Mouse (Mus musculus) liver, embryonic 11.5 days (tissue): ENCODE results near the gene Itgb3. TPM values are rescaled to one million over a fixed set of nuclear protein-coding genes. Genes with fewer than 3 reads are reported as not detected.

ENCODE experiments used
- ATAC-seq: fragments of 200-750 bp; cut with Nextera tagmentation; replicated peaks from 2 replicates; pipeline ENCODE4 v1.8.0; 2017; ENCODE audit warnings: moderate number of reproducible peaks, mild to moderate bottlenecking, moderate TSS enrichment, moderate library complexity; ENCODE audit not compliant: low FRiP score
- DNase-seq: peaks from one replicate; pipeline ENCODE4 v3.0.0-alpha.2; 2017; ENCODE audit warnings: low spot score
- H3K27ac ChIP-seq: fragments of 300-500 bp; sonication (generic); 2 replicates; pipeline ENCODE4 v1.5.1; 2014; ENCODE audit warnings: mild to moderate bottlenecking, low read depth, low read length, control low read depth
- H3K27me3 ChIP-seq: fragments of 300-500 bp; sonication (generic); replicated peaks from 2 replicates; pipeline ENCODE4 v1.6.1; 2014; ENCODE audit warnings: low read length, mixed read lengths; ENCODE audit not compliant: control insufficient read depth, insufficient read depth
- H3K36me3 ChIP-seq: fragments of 300-500 bp; sonication (generic); 2 replicates; pipeline ENCODE4 v1.6.1; 2014; ENCODE audit warnings: mild to moderate bottlenecking, low read length, moderate library complexity, mixed read lengths; ENCODE audit not compliant: control insufficient read depth, insufficient read depth
- H3K4me1 ChIP-seq: fragments of 300-500 bp; sonication (generic); replicated peaks from 2 replicates; pipeline ENCODE4 v1.6.1; 2014; ENCODE audit warnings: low read length, mixed read lengths; ENCODE audit not compliant: control insufficient read depth, insufficient read depth
- H3K4me2 ChIP-seq: fragments of 300-500 bp; sonication (generic); 2 replicates; pipeline ENCODE4 v1.6.1; 2014; ENCODE audit warnings: mild to moderate bottlenecking, control low read depth, moderate library complexity
- H3K4me3 ChIP-seq: fragments of 300-500 bp; sonication (generic); 2 replicates; pipeline ENCODE4 v1.5.1; 2014; ENCODE audit warnings: low read depth, low read length, control low read depth
- H3K9ac ChIP-seq: fragments of 300-500 bp; sonication (generic); 2 replicates; pipeline ENCODE4 v1.6.1; 2014; ENCODE audit warnings: low read depth, low read length, control low read depth
- H3K9me3 ChIP-seq: fragments of 300-500 bp; sonication (generic); 2 replicates; pipeline ENCODE4 v1.6.1; 2016; ENCODE audit warnings: low read length, inconsistent platforms, mixed read lengths; ENCODE audit not compliant: control insufficient read depth
- WGBS: fragments of 180-500 bp; shearing (Covaris S2); extraction: QIAGEN DNeasy Blood & Tissue Kit; methylation state at CpG from one replicate; pipeline ENCODE4 v1.1.7; 2014; 5-methylcytosine and 5-hydroxymethylcytosine counted together
- polyA plus RNA-seq: library from polyadenylated mRNA; unstranded; fragments of >200 nt; fragmentation: Nextera tagmentation; extraction: Ambion mirVana; gene quantifications from 2 replicates; pipeline ENCODE4 v1.2.1, GENCODE M21; 2014

Gene Itgb3
- polyA plus RNA-seq, 1 experiment from 2014 or later = 16.4 TPM

- no peaks in the 10 kb centered on the region for H3K9me3 ChIP-seq
- no peak for DNase-seq
- peaks cover 16% of the 10 kb centered on the region for H3K4me1 ChIP-seq
- H3K4me2 ChIP-seq = no peak overlapping the region
- H3K27me3 ChIP-seq = no peaks in the 10 kb centered on the region
- H3K4me3 ChIP-seq = no peak overlapping the region
- H3K36me3 ChIP-seq = no peaks in the 10 kb centered on the region
- ATAC-seq = no peak
- WGBS = 51% methylated on average over 7 of the region's 7 CpGs
- no peak overlapping the region for H3K27ac ChIP-seq
- H3K9ac ChIP-seq = no peak overlapping the region
Measured at GRCm38 (mm10) chr11:104630185-104630835, 22.5 kb downstream of the Itgb3 start.

GRCm38 (mm10) chr11:104631306-104631705 is 23.5 kb downstream of the Itgb3 start:
- no peak for ATAC-seq
- no peaks in the 10 kb centered on the region for H3K36me3 ChIP-seq
- H3K9ac ChIP-seq = no peak overlapping the region
- H3K27me3 ChIP-seq = no peaks in the 10 kb centered on the region
- no peak overlapping the region for H3K4me3 ChIP-seq
- 61% methylated on average over 1 of the region's 1 CpGs for WGBS
- no peaks in the 10 kb centered on the region for H3K9me3 ChIP-seq
- H3K4me1 ChIP-seq = peaks cover 7% of the 10 kb centered on the region
- no peak overlapping the region for H3K27ac ChIP-seq
- DNase-seq = no peak
- no peak overlapping the region for H3K4me2 ChIP-seq

- no peaks in the 10 kb centered on the region for H3K27me3 ChIP-seq
- DNase-seq = no peak
- H3K27ac ChIP-seq = no peak overlapping the region
- no peaks in the 10 kb centered on the region for H3K4me1 ChIP-seq
- H3K9me3 ChIP-seq = no peaks in the 10 kb centered on the region
- no peaks in the 10 kb centered on the region for H3K36me3 ChIP-seq
- no peak overlapping the region for H3K4me3 ChIP-seq
- no peak overlapping the region for H3K9ac ChIP-seq
- ATAC-seq = no peak
- no peak overlapping the region for H3K4me2 ChIP-seq
- WGBS = 84% methylated on average over 14 of the region's 14 CpGs
Measured at GRCm38 (mm10) chr11:104637010-104637409, 29.2 kb downstream of the Itgb3 start.

DNA sequence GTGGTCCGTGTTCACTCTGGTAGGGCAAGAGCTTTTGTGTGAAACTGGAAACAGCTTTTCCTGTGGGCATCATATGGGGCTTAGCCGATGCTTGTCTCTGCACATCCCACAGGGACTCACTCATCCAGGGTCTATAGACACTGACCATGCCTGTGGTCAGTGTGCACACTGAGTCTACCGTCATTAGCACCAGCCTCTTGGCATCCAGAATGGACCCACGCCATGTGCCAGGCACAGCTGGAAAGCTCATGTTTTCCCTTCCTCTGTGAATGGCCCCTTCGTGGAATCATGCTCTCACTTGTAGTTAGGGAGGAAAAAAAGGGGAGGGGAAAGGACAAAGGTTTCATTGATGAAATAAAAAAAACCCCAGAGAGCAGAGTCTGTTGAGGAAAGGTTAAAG is 30.2 kb downstream of the Itgb3 start:
- WGBS = 81% methylated on average over 5 of the region's 5 CpGs
- H3K36me3 ChIP-seq = no peaks in the 10 kb centered on the region
- ATAC-seq (no peak), DNase-seq (no peak)
- H3K4me1 ChIP-seq = no peaks in the 10 kb centered on the region
- no peak overlapping the region for H3K9ac ChIP-seq
- no peak overlapping the region for H3K27ac ChIP-seq
- H3K4me3 ChIP-seq = no peak overlapping the region
- no peak overlapping the region for H3K4me2 ChIP-seq
- no peaks in the 10 kb centered on the region for H3K27me3 ChIP-seq
- no peaks in the 10 kb centered on the region for H3K9me3 ChIP-seq

DNA sequence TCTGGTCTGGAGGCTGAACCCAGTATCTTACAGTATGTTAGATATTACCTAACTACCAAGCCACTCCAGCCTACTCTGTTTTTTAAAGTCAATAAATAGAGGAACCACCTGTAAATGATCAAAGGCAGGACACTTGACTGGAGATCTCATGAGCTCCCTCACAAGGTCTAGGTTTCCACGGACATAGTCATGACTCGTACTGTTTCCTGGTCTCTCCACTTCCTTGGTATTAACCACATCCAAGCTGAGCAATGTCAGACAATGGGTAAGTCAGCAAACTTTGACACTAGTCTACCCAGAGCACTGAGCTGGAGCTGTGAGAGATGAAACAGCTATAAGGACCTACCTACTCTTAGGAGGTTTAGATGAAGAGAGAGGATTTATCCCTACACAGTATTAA is 31.1 kb downstream of the Itgb3 start:
- ATAC-seq = no peak
- H3K9me3 ChIP-seq = no peaks in the 10 kb centered on the region
- H3K36me3 ChIP-seq = no peaks in the 10 kb centered on the region
- no peaks in the 10 kb centered on the region for H3K27me3 ChIP-seq
- 64% methylated on average over 2 of the region's 2 CpGs for WGBS
- no peak overlapping the region for H3K4me2 ChIP-seq
- H3K4me3 ChIP-seq = no peak overlapping the region
- H3K9ac ChIP-seq = no peak overlapping the region
- H3K4me1 ChIP-seq = no peaks in the 10 kb centered on the region
- H3K27ac ChIP-seq = no peak overlapping the region
- no peak for DNase-seq

- no peak for DNase-seq
- 87% methylated on average over 9 of the region's 9 CpGs for WGBS
- H3K4me3 ChIP-seq = no peak overlapping the region
- H3K9ac ChIP-seq = no peak overlapping the region
- H3K4me1 ChIP-seq = no peaks in the 10 kb centered on the region
- H3K27me3 ChIP-seq = no peaks in the 10 kb centered on the region
- no peak for ATAC-seq
- no peaks in the 10 kb centered on the region for H3K36me3 ChIP-seq
- no peak overlapping the region for H3K27ac ChIP-seq
- no peaks in the 10 kb centered on the region for H3K9me3 ChIP-seq
- H3K4me2 ChIP-seq = no peak overlapping the region
Measured at GRCm38 (mm10) chr11:104639634-104640033, 31.8 kb downstream of the Itgb3 start.

DNA sequence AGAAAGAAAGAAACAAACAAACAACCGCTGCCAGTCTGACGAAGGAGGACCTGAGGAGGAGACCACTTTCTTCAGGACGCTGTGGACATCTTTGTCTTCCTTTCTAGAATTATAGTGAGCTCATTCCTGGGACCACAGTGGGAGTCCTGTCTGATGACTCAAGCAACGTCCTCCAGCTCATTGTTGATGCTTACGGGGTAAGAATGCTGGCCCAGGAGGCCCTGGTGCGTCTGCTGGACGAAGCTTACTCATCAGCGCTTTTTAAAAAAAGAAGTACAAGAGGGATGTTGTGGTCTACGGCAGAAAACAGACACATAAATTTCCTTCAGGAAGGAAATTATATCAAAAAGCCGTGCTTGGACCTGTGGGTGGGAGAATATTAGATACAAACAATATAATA is 33.1 kb downstream of the Itgb3 start:
- WGBS = 79% methylated on average over 10 of the region's 10 CpGs
- no peaks in the 10 kb centered on the region for H3K36me3 ChIP-seq
- H3K9me3 ChIP-seq = no peaks in the 10 kb centered on the region
- H3K4me1 ChIP-seq = no peaks in the 10 kb centered on the region
- H3K4me2 ChIP-seq = no peak overlapping the region
- H3K27ac ChIP-seq = no peak overlapping the region
- no peak overlapping the region for H3K4me3 ChIP-seq
- no peak overlapping the region for H3K9ac ChIP-seq
- DNase-seq = no peak
- ATAC-seq = no peak
- no peaks in the 10 kb centered on the region for H3K27me3 ChIP-seq

DNA sequence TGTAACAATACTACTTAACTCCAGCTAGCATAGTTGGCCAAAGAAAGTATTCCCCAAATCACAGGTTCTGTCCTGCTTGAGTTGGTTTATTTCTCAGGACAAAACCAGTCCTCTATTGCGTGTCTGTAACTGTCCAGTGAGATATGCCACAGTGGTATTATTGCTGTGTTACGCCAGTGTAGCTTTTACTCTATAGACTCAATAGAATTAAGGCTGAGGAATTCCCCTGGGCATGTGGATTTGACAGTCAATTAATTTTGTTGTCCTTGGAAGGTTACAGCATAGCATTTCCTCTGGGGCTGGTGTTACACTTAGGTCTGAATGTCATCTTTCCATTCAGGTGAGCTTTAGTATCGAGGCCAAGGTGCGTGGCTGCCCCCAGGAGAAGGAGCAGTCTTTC is 35.4 kb downstream of the Itgb3 start:
- 82% methylated on average over 4 of the region's 4 CpGs for WGBS
- Histone ChIP-seq H3K4me3 (no peak overlapping the region), H3K4me2 (no peak overlapping the region), H3K36me3 (no peaks in the 10 kb centered on the region), H3K9ac (no peak overlapping the region), H3K27me3 (no peaks in the 10 kb centered on the region), H3K9me3 (no peaks in the 10 kb centered on the region), H3K27ac (no peak overlapping the region), H3K4me1 (no peaks in the 10 kb centered on the region)
- ATAC-seq (no peak), DNase-seq (no peak)

GRCm38 (mm10) chr11:104645402-104645801 is 37.6 kb downstream of the Itgb3 start:
- WGBS = 91% methylated on average over 6 of the region's 6 CpGs
- H3K9me3 ChIP-seq = no peaks in the 10 kb centered on the region
- H3K4me2 ChIP-seq = no peak overlapping the region
- no peaks in the 10 kb centered on the region for H3K27me3 ChIP-seq
- no peak for ATAC-seq
- no peak overlapping the region for H3K4me3 ChIP-seq
- no peak overlapping the region for H3K27ac ChIP-seq
- DNase-seq = no peak
- no peaks in the 10 kb centered on the region for H3K4me1 ChIP-seq
- H3K36me3 ChIP-seq = no peaks in the 10 kb centered on the region
- no peak overlapping the region for H3K9ac ChIP-seq
